In the genomic region with DNA sequence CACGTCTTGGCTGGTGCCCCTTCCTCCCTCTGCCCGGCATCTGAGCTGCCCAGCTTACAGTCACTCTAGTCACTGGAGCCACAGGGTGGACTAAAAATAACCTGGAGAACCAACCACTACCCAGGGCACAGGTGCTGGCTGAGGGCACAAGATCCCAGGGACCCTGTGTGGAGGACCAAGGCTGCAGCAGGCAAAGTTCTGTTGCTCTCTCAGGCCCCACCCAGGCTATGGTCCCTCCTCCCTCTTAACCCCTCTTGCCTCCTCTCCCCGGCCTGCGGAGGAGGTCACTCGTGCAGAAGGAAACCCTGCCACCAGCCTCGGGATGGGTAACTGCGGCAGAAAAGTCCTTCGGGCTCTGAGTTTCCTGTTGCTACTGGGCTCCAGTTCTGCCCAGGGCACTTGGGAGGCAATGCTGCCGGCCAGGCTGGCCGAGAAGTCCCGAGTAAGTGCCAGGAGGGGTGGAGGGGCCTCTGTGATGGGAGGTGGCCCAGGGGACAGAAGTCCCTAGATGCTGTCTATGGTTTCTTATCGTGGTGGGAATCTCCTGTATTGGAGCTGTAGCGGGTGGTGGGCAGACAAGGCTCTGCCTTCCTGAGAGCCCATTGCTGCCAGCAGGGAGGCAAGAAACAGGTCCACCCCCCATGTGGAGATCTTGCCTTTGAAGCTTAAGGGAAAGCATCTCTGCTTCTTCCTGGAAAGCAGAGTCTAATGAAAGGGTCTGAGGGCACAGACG, we compare ENCODE assay signal across 9 mouse cellular contexts. TPM values are rescaled to one million over a fixed set of nuclear protein-coding genes. Genes with fewer than 3 reads are reported as not detected.
DNase-seq lines count a peak whose midpoint lies in the region; ATAC-seq lines count a peak whose summit lies in the region.
"Had no signal": no experiment of that assay in that cellular context is flagged by ENCODE, and none has a peak within 500 bp of the region (broad histone marks: within the 10 kb centered on the region; RNA-seq: fewer than 3 reads in every experiment).

Gene Wfdc1, plus strand, starts transcription at position 147 of the 733 bp plus-strand sequence.

- ATAC-seq in intestine, embryonic 14.5 days (replicated peaks; ENCODE audit: low FRiP score, low TSS enrichment, low read depth), result no peak
- no peak for ATAC-seq in inflammation-experienced regulatory T-cells, adult 6 months

- H3K9ac ChIP-seq in intestine, embryonic 14.5 days (ENCODE audit: low read length), result no peak within 1 kb of the TSS

- no peaks in the 10 kb centered on the region for H3K27me3 ChIP-seq in intestine, embryonic 14.5 days (replicated peaks; ENCODE audit: control insufficient read depth, insufficient read depth, low read length)

- H3K4me2 ChIP-seq in intestine, embryonic 14.5 days (ENCODE audit: low read length), result peak within 1 kb of the TSS; percentile 12

- peaks cover 20% of the 10 kb centered on the region for H3K4me1 ChIP-seq in intestine, embryonic 14.5 days (replicated peaks; ENCODE audit: control insufficient read depth, insufficient read depth, low read length)

- no peaks in the 10 kb centered on the region for H3K36me3 ChIP-seq in intestine, embryonic 14.5 days (ENCODE audit: control insufficient read depth, insufficient read depth, low read length)
- H3K36me3 ChIP-seq: G1E had no signal

- intact Hi-C loops in gastrocnemius, postnatal 14 days (cut with DNase I; ENCODE audit: low total_unique reads), result no loop called here

- no peak within 1 kb of the TSS for H3K4me3 ChIP-seq in intestine, embryonic 14.5 days (ENCODE audit: low read depth, low read length)

- no peaks in the 10 kb centered on the region for H3K9me3 ChIP-seq in intestine, embryonic 14.5 days (ENCODE audit: control insufficient read depth, low read length)
- H3K9me3 ChIP-seq: G1E had no signal

- 26% methylated on average over 14 of the region's 14 CpGs for WGBS in intestine, embryonic 14.5 days

- DNase-seq in kidney, postnatal 25 days, result peak; percentile 21 to 56
- DNase-seq in kidney, adult 11 months, result no peak
- DNase-seq in gastrocnemius, postnatal 14 days, result peak; percentile 73
- no peak for DNase-seq in intestine, embryonic 14.5 days (ENCODE audit: low spot score)
- DNase-seq in retina, postnatal 1 day, result peak; percentile 68
- DNase-seq in left cerebral cortex, adult 9 months (ENCODE audit: low spot score in 2 of 2), result no peak
- no peak for DNase-seq in natural killer cell, adult 2 months (ENCODE audit: low spot score in 2 of 2)

- H3K27ac ChIP-seq in intestine, embryonic 14.5 days (ENCODE audit: low read depth), result no peak within 1 kb of the TSS

RNA-seq across cellular contexts. Expression of gene Wfdc1, which starts in this region (rescaled TPM):
- total RNA-seq in gastrocnemius, postnatal 14 days (2021), result 10 to 100 TPM; 65.6 to 68.3 TPM
- 4.1 and 4.6 TPM in 2 replicates for polyA plus RNA-seq in intestine, embryonic 14.5 days (2014; fragmentation: Nextera tagmentation; extraction: Ambion mirVana)
- not detected for polyA plus RNA-seq in inflammation-experienced regulatory T-cells, adult 6 months (2017; shearing (Covaris generic))
- total RNA-seq: G1E had no signal
- polyA plus RNA-seq: G1E had no signal

Comparison
In these comparisons a context has a peak if more than half of its experiments do, and no peak if none do; other contexts are left out.
1. DNase-seq: peak in kidney, postnatal 25 days (2 of 2), gastrocnemius, postnatal 14 days (single experiment) and retina, postnatal 1 day (single experiment); none in kidney, adult 11 months (single experiment), intestine, embryonic 14.5 days (single experiment), left cerebral cortex, adult 9 months (0 of 2) and natural killer cell, adult 2 months (0 of 2).